Mouse (Mus musculus) ES-CJ7 (cell line): Measurements from ENCODE around the gene Slc19a1.

Source experiments
- DNase-seq: peaks from one replicate; pipeline ENCODE4 v3.0.0; 2011; ENCODE audit warnings: low read depth, low spot score

The Slc19a1 gene

GRCm38 (mm10) chr10:77031768-77032375 is at the start of gene Slc19a1:
Gene Slc19a1 (plus strand): TSS chr10:77032241.
- DNase-seq: peak; percentile 74

- DNase-seq: no peak
Observed at GRCm38 (mm10) chr10:76988586-76988985, 43.5 kb upstream of the Slc19a1 start.

- DNase-seq: peak; percentile 55
Observed at GRCm38 (mm10) chr10:76992456-76992855, 39.6 kb upstream of the Slc19a1 start.

GRCm38 (mm10) chr10:76997759-76998513 is 34.1 kb upstream of the Slc19a1 start:
- no peak for DNase-seq

- DNase-seq: no peak
Observed at GRCm38 (mm10) chr10:77004936-77005335, 27.1 kb upstream of the Slc19a1 start.

- DNase-seq: peak; percentile 73
Observed at GRCm38 (mm10) chr10:77007433-77008108, 24.5 kb upstream of the Slc19a1 start.

- DNase-seq: peak; percentile 42
Observed at GRCm38 (mm10) chr10:77008109-77008561, 23.9 kb upstream of the Slc19a1 start.

GRCm38 (mm10) chr10:77008698-77009097 is 23.3 kb upstream of the Slc19a1 start:
- DNase-seq: no peak

GRCm38 (mm10) chr10:77011681-77012080 is 20.4 kb upstream of the Slc19a1 start:
- DNase-seq: no peak

- DNase-seq: no peak
Observed at GRCm38 (mm10) chr10:77016080-77016479, 16.0 kb upstream of the Slc19a1 start.

- peak; percentile 50 for DNase-seq
Observed at GRCm38 (mm10) chr10:77016499-77016898, 15.5 kb upstream of the Slc19a1 start.

GRCm38 (mm10) chr10:77017061-77017460 is 15.0 kb upstream of the Slc19a1 start:
- no peak for DNase-seq

GRCm38 (mm10) chr10:77017662-77018061 is 14.4 kb upstream of the Slc19a1 start:
- no peak for DNase-seq

GRCm38 (mm10) chr10:77021399-77022052 is 10.5 kb upstream of the Slc19a1 start:
- peak; percentile 92 for DNase-seq

GRCm38 (mm10) chr10:77022301-77023130 is 9.5 kb upstream of the Slc19a1 start:
- no peak for DNase-seq

- DNase-seq: no peak
Observed at GRCm38 (mm10) chr10:77024231-77024630, 7.8 kb upstream of the Slc19a1 start.

GRCm38 (mm10) chr10:77026944-77027343 is 5.1 kb upstream of the Slc19a1 start:
- no peak for DNase-seq

GRCm38 (mm10) chr10:77028782-77029296 is 3.2 kb upstream of the Slc19a1 start:
- DNase-seq: no peak

- no peak for DNase-seq
Observed at GRCm38 (mm10) chr10:77029761-77030160, 2.3 kb upstream of the Slc19a1 start.

- no peak for DNase-seq
Observed at GRCm38 (mm10) chr10:77030666-77031065, 1.4 kb upstream of the Slc19a1 start.
